Mouse (Mus musculus): Measurements from ENCODE around the gene Fez2.

The Fez2 gene

DNA sequence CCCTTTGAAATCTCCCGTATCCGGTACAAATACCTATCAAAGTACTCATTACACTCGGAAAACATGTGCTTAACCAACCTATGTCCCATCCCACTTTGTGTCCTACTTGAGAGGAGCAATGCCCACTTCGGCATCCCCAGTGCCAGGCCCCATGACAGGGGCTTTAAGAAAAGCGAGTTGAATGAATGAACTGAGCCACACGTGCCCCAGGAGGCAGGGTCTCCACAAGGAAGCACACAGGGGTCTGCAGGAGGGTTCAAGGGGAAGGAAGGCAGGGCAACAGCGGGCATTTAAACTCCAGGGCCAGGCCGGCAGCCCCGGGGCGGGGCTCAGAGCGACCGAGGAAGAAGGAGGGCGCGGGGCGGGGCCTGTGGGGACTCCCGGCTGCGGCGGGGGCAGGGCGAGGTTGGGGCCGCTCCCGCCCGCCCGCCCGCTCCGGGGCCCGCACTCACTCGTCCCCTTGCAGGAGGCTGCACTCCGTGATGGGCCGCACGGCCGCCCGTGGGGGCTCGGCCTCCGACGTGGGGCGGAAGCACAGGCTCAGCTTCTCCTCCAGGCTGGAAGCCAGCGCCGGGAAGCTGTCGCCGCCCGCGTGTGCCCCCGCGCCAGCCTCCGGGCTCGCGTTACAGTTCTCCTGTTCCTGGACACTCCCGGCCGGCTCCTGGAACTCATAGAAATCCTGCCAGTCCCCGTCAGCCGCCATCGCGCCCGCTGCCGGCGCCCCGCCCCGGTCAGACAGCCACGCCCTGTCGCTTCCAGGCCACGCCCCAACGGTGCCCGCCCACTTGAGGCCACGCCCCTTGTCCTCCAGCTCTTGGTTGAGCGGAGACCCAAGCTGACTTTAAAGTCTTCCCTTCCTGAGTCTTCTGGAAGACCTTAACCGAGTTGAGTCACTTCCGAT is at the start of gene Fez2:
Fez2 (minus strand) TSS at position 772 of the 901 bp plus-strand sequence.
- DNase-seq (ENCODE audit: extremely low read depth, insufficient read length, low spot score), result peak; percentile 94

DNA sequence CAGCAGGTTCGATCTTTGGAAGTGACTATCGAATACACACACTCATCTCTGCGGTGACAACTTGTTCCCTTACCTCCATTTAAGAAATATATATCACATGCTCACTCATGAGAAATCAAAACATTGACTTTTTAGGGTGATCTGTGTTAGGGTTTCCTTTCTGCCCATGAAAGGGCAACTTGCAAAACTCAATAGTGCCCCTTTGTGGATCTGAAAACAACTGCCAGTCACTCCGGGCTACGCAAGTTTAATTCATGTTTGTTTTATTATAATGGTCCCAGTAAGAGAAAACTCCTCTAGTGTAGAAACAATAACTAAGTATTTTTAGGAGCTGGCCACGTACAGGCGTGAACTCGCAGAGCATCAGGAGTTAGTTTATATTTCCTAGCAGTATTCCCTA is 47.5 kb upstream of the Fez2 start:
- no peak for DNase-seq (ENCODE audit: extremely low read depth, insufficient read length, low spot score)

DNA sequence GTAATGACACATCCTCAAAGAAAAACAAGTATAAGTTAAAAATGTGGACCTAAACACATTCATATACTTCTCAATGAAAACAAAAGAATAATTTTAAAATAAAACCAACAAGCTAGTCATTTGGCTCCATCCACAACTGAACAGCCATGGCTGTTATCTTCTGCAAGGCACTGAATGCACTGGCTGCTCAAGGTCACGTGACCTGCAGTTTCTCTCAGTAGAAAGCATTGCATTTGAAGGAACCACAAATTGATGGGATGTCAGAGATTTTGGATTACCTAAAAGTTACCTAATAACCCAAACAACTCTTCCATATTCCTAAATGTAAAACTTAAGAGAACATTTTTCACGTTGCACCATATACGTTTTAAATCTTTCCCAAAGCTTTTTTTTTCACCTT is 47.1 kb upstream of the Fez2 start:
- DNase-seq (ENCODE audit: extremely low read depth, insufficient read length, low spot score), result no peak

DNA sequence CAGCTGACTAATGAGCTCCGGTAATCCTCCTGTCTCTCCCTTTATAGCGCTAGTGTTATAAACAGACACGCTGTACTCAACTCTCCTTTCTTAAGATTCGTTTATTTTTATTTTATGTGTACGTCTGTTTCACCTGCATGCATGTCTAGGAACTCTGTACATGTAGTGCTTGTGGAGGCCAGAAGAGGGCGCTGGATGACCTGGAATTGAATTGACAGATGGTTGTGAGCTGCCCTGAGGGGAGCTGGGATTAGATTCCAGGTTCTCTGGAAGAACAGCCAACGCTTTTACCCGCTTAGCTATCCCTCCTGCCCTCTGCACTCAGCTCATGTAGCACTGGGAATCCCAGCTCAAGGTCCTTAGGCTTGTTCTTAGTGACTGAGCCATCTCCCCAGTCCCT is 42.2 kb upstream of the Fez2 start:
- DNase-seq (ENCODE audit: extremely low read depth, insufficient read length, low spot score), result no peak

DNA sequence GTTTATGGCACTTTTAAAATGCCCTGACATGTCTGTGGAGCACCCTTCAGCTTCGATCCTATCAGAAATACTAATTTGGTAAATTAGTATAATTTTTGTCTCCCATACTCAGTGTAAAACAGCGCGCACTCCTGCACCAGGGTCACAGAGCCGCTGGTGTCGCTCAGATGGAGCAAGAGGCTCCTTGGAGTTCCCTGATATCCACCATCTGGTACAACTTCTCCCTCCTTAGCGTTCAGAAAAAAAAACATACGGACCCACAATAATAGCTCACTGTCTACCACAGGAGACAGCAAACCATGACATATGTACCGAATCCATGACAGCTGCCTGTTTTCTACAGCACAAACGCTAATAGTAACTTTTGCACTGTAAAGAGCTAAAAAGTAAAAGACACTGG is 37.6 kb upstream of the Fez2 start:
- no peak for DNase-seq (ENCODE audit: extremely low read depth, insufficient read length, low spot score)

DNA sequence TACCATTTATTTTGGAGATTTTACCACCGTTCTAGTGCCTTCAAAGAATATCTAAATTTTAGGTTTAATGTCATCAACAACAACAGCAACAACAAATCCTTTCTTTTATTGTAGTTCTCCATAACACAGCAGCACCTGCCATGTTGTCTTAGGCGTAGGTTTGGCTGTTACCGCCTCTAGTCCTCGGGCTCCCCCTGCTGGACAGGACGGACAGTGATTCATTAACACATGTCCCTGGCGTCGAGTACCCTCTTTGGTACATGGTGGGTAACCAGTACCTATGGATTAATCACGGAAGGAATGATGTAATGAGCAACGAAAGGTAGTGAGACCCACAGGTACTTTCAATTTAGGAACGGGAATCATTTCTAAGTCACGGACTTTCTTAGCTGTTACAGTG is 37.2 kb upstream of the Fez2 start:
- DNase-seq (ENCODE audit: extremely low read depth, insufficient read length, low spot score), result peak; percentile 34

DNA sequence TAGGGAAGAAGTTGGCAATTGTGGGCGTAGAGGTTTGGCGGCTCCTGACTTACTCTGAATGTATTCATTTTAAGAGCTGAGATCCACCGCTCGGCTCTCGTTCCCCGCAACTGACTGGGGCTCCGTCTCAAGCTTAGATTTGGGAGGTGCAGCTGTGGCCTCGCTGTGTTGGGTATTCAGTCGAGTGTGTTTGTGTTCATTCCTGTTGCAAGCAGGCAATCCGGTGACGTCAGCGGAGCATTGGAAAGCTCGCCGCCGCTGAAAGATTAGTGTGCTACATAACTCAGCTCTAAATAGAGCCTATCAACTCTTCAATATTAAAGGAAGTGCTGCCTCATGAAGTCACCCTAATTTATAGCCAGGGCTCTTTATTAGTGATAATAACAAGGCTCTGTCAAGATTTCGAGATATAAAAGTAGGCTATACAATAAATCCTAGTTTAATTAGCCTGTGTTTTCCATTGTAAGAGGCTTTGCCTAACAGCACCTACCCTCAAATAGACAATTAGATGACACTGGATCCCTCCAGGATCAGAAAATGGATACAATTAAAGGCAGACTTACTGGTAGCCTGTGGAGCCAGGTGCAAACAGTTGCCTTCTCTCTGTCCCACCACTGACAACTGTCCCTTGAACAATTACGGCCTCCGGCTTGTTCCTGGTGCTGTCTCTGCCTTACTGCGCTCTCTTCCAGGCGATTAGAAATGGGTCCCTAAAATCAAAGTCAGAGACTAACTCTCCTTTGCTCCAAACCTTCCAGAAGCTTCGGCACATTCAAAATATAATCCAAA is 36.4 kb upstream of the Fez2 start:
- no peak for DNase-seq (ENCODE audit: extremely low read depth, insufficient read length, low spot score)

DNA sequence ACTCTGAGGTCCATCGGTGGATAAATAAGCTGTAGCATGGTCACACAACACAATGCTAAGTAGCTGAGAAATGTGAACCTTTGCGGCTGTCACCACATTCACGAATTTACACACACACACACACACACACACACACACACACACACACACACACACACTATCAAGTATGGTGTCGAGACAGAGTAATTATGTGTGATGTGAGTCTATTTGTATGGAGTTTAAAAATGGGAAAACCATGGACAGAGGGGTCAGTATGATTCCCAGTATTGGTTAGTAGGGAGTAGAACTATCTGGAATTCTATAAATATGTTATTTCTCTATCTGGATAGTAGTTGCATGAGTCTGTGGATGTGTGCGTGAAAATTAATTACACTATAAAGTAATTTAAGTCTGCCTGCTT is 35.6 kb upstream of the Fez2 start:
- no peak for DNase-seq (ENCODE audit: extremely low read depth, insufficient read length, low spot score)

DNA sequence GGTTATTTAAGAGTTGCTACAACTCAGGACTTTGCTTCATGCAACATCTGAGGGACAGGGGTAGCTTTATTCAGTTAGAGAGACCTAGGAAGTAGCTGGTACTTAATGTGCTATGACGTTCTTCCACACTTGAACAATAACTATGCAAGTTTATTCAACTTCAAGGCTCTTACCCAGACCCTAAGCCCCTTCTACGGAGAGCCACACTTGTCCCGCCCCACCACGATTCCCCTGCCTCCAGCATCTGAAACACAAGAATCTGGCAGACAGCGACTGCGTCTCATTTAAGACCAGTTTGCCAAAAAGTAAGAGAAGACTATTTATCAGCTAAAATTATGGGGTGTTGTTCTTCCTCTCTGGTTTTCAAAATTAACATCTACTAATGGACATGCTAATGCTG is 33.9 kb upstream of the Fez2 start:
- DNase-seq (ENCODE audit: extremely low read depth, insufficient read length, low spot score), result no peak

DNA sequence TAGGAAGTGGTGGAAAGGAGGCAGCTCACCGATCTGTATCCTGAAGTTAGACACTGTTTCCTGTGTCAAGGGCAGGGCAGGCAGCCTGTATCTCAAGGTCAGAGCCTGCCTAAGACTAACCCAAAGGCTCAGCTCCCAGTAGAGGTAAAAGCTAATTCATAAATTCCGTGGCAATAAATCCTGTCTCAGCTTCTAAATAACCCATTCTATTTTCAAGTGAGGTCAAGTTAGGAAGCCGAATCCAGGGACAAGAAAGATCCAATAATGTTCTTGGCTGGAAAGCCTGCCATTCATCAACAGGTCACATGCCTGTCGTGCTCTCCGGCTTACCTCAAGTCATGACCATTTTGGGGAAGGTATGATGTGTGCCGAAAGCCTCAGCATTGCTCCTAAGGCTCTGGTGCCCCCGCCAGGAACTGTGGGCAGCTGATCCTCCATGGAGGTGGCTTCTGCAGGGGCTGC is 33.4 kb upstream of the Fez2 start:
- no peak for DNase-seq (ENCODE audit: extremely low read depth, insufficient read length, low spot score)

DNA sequence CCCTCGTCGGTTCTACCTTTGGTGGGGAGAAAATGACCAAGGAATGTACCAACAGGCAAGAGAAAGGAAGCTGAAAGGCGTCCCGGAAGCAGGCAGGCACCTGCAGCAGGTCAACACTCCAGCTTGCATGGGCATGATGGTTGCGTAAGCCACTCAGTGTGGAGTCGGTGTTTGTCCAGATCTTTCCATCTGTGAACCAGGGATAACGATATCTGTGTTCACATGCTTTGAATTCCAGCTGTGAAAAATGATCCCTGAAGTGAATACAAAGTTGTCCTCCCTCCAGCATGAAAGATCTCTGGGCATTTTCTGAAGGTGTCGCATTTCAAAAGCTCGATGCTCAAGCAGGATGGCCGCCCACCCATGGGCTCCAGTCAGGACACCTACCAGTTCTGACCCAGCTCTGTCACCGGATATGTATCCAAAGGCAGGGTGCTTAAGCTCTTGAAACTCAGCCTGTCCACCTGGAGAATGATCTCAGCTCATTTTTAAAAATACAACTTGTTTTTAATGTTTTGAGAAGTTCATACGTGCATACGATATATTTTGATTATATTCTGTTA is 31.8 kb upstream of the Fez2 start:
- no peak for DNase-seq (ENCODE audit: extremely low read depth, insufficient read length, low spot score)

DNA sequence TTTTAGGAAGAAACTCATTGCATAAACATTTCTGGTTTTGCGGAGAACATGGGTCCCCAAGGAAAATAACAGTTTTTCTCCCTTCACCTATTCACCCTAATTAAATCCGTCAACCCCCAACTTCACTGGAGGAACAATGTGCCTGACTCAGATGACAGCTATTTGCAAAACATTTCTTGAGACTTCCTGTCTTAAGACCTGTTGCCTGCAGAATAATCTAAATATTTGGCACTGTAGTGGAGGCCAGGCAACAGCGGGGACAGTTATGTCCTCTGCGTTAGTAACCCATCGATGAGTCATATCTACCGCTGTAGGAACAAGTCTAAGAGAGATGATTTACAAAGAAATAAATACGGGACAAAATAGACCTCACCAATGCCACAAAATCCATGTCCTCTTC is 26.9 kb upstream of the Fez2 start:
- DNase-seq (ENCODE audit: extremely low read depth, insufficient read length, low spot score), result peak; percentile 72

DNA sequence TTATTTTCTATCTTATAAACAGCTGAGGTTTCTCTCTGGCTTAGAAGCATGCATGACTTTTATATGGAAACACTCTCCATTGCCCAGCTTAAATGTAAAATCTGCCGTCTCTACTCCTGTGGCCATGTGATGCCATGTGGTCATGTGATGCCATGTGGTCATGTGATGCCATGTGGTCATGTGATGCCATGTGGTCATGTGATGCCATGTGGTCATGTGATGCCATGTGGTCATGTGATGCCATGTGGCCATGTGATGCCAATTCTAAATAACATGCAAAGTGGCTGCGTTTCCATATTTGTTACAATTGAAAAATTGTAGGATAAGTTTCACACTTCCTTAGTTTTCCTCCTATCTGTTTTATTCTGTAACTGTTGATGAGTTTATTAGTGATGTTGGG is 22.8 kb upstream of the Fez2 start:
- DNase-seq (ENCODE audit: extremely low read depth, insufficient read length, low spot score), result no peak

DNA sequence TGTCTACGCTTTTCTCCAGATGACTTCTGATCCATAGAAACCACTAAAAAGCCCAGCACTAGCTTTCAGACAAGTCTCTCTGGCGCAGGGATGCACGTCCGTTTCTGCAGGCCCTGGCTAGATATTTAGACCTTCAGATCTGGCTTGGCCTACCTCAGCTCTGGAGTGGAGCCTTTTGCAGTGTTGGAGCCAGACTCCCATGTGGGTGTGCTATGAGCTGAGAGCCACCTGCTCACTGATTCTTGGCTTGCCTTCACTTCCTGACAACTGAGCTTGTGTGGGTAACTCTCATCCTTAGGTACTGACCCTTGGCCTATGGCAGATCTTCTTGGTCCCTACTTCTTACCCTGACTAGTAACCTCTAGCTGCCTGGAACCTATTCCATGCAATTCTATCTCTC is 19.2 kb upstream of the Fez2 start:
- DNase-seq (ENCODE audit: extremely low read depth, insufficient read length, low spot score), result no peak

DNA sequence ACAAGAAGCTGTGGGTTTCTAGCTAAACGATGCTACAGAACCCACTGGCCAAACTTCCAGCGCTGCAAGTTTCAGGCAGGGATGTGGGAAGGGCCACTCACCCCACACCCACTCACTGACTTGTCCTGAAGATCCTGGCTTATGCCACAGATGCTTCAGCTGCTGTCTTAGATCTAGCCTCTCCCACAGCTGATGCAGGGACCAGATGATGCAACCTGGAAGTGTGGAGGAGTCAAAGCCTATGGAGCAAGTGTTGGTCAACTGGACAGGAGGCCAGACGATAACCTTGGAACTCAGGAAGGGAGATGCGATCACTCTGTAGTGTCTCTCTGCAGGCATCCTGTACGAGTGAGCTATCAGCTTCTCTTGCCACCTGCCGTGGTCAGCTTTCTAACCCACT is 17.7 kb upstream of the Fez2 start:
- no peak for DNase-seq (ENCODE audit: extremely low read depth, insufficient read length, low spot score)

DNA sequence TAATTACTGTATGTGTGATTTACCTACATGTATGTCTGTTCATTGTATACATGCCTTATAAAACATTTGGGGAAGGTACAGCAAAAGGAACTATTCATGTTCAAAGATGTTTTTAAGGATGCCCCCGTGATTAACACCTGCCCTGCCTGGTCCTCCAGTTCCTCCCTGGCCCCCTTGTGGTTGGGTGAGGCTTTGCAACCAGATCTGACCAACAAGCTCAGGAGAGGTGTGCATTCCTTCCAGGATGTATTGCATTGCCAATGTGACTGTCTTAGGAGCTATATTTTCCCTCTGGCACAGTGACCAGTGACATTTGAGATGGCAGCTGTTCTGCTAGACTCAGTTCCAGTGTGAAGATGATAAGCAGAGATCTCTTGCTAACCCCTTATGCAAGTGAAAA is 16.8 kb upstream of the Fez2 start:
- DNase-seq (ENCODE audit: extremely low read depth, insufficient read length, low spot score), result peak; percentile 18

DNA sequence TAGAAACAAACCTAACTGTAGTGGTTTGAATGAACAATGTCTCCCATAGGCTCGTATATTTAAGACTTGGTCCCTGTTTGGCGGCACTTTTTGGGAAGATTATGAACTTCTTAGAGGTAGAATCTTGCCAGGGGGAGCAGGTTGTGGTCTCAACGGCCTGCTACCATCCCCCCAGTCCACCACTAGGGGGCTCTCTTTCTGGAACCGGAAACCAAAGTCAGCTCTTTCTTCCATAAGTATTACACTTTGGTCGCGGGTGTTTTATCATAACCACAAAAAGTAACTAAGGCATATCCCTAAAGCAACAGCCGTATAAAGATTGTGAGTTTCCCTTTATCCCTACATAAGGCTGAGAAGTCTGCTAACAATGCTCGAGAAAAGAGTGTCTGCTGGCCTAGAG is 12.4 kb upstream of the Fez2 start:
- no peak for DNase-seq (ENCODE audit: extremely low read depth, insufficient read length, low spot score)

DNA sequence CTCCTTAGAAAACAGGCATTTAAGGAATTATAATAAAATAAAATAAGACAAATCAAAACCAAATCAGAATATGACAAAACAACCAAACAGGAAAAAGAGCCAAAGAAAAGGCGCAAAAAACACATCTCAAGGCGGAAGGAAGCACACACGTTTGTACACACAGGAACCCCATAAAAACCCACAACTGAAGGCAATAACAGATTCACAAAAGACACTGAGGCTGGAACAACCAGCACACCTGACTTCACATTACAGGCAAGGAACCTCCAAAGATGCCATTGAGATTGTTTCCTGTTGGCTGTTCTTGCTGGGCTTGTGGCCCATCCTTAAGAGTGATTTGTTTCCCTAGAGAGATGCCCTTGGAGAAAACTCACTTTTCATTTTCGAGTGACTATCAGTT is 11.1 kb upstream of the Fez2 start:
- DNase-seq (ENCODE audit: extremely low read depth, insufficient read length, low spot score), result no peak

DNA sequence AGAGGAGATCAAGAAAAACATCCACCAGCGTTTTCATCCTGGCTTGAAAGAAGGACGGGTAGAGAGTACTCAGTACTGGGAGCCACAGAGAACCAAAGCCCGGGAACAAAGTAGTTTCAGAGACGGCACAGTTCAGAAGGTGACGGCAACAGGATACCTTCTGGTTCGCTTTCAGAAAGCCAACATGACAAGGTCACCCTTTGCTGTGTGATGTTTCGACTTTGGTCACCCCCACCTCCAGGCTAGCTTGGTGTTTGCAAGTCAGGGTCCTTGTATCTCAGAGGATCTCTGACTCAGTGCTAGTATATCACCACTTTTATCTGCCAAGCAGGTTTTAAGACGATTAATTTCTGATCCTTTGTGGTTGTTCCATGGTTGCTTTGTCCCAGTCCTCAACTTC is 7.1 kb upstream of the Fez2 start:
- DNase-seq (ENCODE audit: extremely low read depth, insufficient read length, low spot score), result no peak

DNA sequence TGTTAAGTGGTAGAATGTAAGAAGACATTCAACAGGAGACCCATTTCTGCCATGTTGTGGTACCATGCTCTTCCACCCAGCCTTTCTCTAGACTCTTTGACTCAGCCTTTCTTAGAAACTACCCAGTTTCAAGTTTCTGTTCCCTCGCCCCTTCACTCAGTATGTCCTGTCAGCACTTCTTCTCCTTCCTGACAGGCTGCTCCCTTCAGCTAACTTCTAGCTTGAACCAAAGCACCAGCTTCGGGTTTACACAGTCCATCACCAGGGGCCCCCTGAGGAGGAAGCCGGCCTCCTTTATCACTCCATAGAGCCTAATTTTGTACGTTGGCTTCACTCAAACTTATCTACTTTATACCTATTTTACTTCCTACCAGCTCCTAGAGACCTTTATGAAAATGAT is 1.3 kb upstream of the Fez2 start:
- DNase-seq (ENCODE audit: extremely low read depth, insufficient read length, low spot score), result no peak

DNA sequence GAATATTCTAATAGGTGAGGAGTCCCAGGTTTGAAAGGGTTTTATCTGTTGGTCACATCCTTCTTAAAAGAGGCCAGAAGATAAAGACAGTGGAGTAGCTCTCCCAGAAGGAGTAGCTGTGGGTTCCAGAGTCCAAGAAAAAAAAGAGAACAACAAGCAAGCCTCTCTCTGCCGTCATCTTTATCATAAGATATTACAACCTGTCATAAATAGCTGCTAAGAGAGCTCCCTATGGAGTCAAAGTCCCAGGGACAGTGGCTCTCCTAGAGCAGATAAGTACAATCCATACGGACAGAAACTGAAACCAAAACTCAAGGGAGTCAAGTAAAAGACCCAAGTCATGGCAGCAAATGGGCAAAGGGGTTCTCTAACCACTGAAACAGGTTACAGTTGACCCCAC is 2.7 kb downstream of the Fez2 start:
- no peak for DNase-seq (ENCODE audit: extremely low read depth, insufficient read length, low spot score)

DNA sequence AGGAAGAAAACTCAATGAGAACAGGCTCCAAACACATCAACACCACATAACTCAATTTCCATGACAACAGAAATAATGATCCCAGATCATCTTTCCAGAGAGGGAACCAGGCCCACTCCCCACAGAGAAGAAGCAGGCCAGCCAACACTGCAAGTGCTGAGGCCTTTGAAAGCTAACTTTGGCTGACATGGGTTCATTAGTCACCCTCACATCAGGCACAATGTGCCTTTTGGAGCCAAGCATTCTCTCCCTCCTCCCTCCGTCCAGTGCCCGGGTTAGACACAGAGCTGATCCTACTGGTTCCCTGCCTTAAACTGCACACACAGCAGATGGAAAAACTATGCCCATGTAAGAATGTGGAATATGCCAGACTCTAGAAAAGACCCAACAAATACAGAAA is 8.1 kb downstream of the Fez2 start:
- DNase-seq (ENCODE audit: extremely low read depth, insufficient read length, low spot score), result no peak
